Mouse (Mus musculus): Measurements from ENCODE around the gene Htr1f. TPM values are rescaled to one million over a fixed set of nuclear protein-coding genes. Genes with fewer than 3 reads are reported as not detected.

The Htr1f gene
- total RNA-seq, 2 experiments from 2014 or later = 2.9 to 3.0 TPM

GRCm38 (mm10) chr16:64875384-64875783 is 230.3 kb downstream of the Htr1f start:
- DNase-seq (ENCODE audit: low spot score in 2 of 2) = no peak

Small RNA genes lying within 50 kb of the gene (microRNA-seq; reads per million reads assigned to microRNA genes)
- 0 reads per million in 2 experiments for gene Gm23374

Measured in layer of hippocampus, postnatal 10 days (tissue).